Mouse (Mus musculus) stomach, postnatal 0 days (tissue): Measurements from ENCODE around the gene Rffl. TPM values are rescaled to one million over a fixed set of nuclear protein-coding genes. Genes with fewer than 3 reads are reported as not detected.

Experiments
- ATAC-seq: fragments of 200-750 bp; cut with Nextera tagmentation; 2 replicates; pipeline ENCODE4 v1.8.0; 2017; ENCODE audit not compliant: low FRiP score, low TSS enrichment
- DNase-seq: peaks from one replicate; pipeline ENCODE4 v3.0.0-alpha.2; 2016; ENCODE audit warnings: low spot score
- H3K27ac ChIP-seq: fragments of 300-500 bp; sonication (generic); replicated peaks from 2 replicates; pipeline ENCODE4 v1.5.1; 2014; ENCODE audit warnings: mild to moderate bottlenecking, control low read depth
- H3K27me3 ChIP-seq: fragments of 300-500 bp; sonication (generic); 2 replicates; pipeline ENCODE4 v1.6.1; 2014; ENCODE audit warnings: low read length; ENCODE audit not compliant: control insufficient read depth, insufficient read depth
- H3K36me3 ChIP-seq: fragments of 300-500 bp; sonication (generic); 2 replicates; pipeline ENCODE4 v1.6.1; 2014; ENCODE audit warnings: low read length, mixed read lengths; ENCODE audit not compliant: control insufficient read depth, insufficient read depth
- H3K4me1 ChIP-seq: fragments of 300-500 bp; sonication (generic); replicated peaks from 2 replicates; pipeline ENCODE4 v1.6.1; 2014; ENCODE audit warnings: antibody characterized with exemption; ENCODE audit not compliant: control insufficient read depth, insufficient read depth
- H3K4me2 ChIP-seq: fragments of 300-500 bp; sonication (generic); replicated peaks from 2 replicates; pipeline ENCODE4 v1.6.1; 2014; ENCODE audit warnings: low read depth, mild to moderate bottlenecking, control low read depth, moderate library complexity
- H3K4me3 ChIP-seq: fragments of 300-500 bp; sonication (generic); 2 replicates; pipeline ENCODE4 v1.5.1; 2014; ENCODE audit warnings: low read depth, low read length, control low read depth
- H3K9ac ChIP-seq: fragments of 300-500 bp; sonication (generic); 2 replicates; pipeline ENCODE4 v1.6.1; 2014; ENCODE audit warnings: mild to moderate bottlenecking, low read length, control low read depth, mixed read lengths
- H3K9me3 ChIP-seq: fragments of 300-500 bp; sonication (generic); 2 replicates; pipeline ENCODE4 v1.6.1; 2016; ENCODE audit warnings: low read length; ENCODE audit not compliant: control insufficient read depth
- CTCF ChIP-seq: IDR thresholded peaks from 2 replicates; pipeline ENCODE4 v1.5.1; 2016; ENCODE audit warnings: antibody characterized with exemption, low read depth, mild to moderate bottlenecking, moderate library complexity
- EP300 ChIP-seq: optimal IDR thresholded peaks from 2 replicates; pipeline ENCODE3; 2016; ENCODE audit warnings: antibody characterized with exemption
- WGBS: fragments of 180-500 bp; shearing (Covaris S2); extraction: QIAGEN DNeasy Blood & Tissue Kit; methylation state at CpG from one replicate; pipeline ENCODE4 v1.1.7; 2014; 5-methylcytosine and 5-hydroxymethylcytosine counted together
- polyA plus RNA-seq: library from polyadenylated mRNA; unstranded; fragments of >200 nt; fragmentation: Nextera tagmentation; extraction: Ambion mirVana; gene quantifications from 2 replicates; pipeline ENCODE4 v1.2.1, GENCODE M21; 2015

The Rffl gene
- polyA plus RNA-seq, 1 experiment from 2014 or later: 16.4 TPM

GRCm38 (mm10) chr11:82826818-82827217, 44.2 kb downstream of the Rffl start:
- DNase-seq: no peak
- Histone ChIP-seq H3K27ac (no peak overlapping the region), H3K9ac (no peak overlapping the region), H3K9me3 (no peaks in the 10 kb centered on the region), H3K4me1 (no peaks in the 10 kb centered on the region), H3K36me3 (no peaks in the 10 kb centered on the region), H3K4me2 (no peak overlapping the region), H3K27me3 (no peaks in the 10 kb centered on the region), H3K4me3 (no peak overlapping the region)
- TF ChIP-seq EP300 (no peak), CTCF (no peak)
- ATAC-seq: peak; percentile 65; the same call in 1 of the 2 replicates

GRCm38 (mm10) chr11:82820788-82821456, 50.1 kb downstream of the Rffl start:
- no peak overlapping the region; the same call in 1 of the 2 replicates for H3K27ac ChIP-seq
- H3K27me3 ChIP-seq: no peaks in the 10 kb centered on the region
- peak; percentile 79 for ATAC-seq
- no peak for TF ChIP-seq EP300
- TF ChIP-seq CTCF: no peak
- H3K4me1 ChIP-seq: no peaks in the 10 kb centered on the region
- H3K9ac ChIP-seq: no peak overlapping the region
- no peak overlapping the region for H3K4me2 ChIP-seq
- no peak overlapping the region for H3K4me3 ChIP-seq
- no peak for DNase-seq
- H3K36me3 ChIP-seq: no peaks in the 10 kb centered on the region; the same call in 1 of the 2 replicates
- H3K9me3 ChIP-seq: no peaks in the 10 kb centered on the region
- 69% methylated on average over 13 of the region's 13 CpGs for WGBS

GRCm38 (mm10) chr11:82819350-82819749, 51.7 kb downstream of the Rffl start:
- DNase-seq: peak; percentile 81
- 43% methylated on average over 4 of the region's 4 CpGs for WGBS
- no peak overlapping the region for H3K27ac ChIP-seq
- TF ChIP-seq CTCF (peak; percentile 89), EP300 (no peak)
- H3K4me3 ChIP-seq: no peak overlapping the region
- no peak overlapping the region for H3K9ac ChIP-seq
- no peaks in the 10 kb centered on the region for H3K4me1 ChIP-seq
- no peaks in the 10 kb centered on the region for H3K9me3 ChIP-seq
- H3K27me3 ChIP-seq: no peaks in the 10 kb centered on the region
- no peaks in the 10 kb centered on the region; the same call in 1 of the 2 replicates for H3K36me3 ChIP-seq
- no peak overlapping the region for H3K4me2 ChIP-seq
- 0 out of 2 replicates have a peak, but pooled peaks have one; percentile 34 for ATAC-seq

GRCm38 (mm10) chr11:82808485-82808884, 62.5 kb downstream of the Rffl start:
- no peak overlapping the region for H3K27ac ChIP-seq
- ATAC-seq (no peak), DNase-seq (no peak)
- no peaks in the 10 kb centered on the region for H3K4me1 ChIP-seq
- H3K4me2 ChIP-seq: no peak overlapping the region
- H3K9me3 ChIP-seq: no peaks in the 10 kb centered on the region
- 73% methylated on average over 5 of the region's 5 CpGs for WGBS
- no peak overlapping the region for H3K4me3 ChIP-seq
- no peaks in the 10 kb centered on the region for H3K27me3 ChIP-seq
- no peak for TF ChIP-seq EP300
- TF ChIP-seq CTCF: no peak
- H3K9ac ChIP-seq: no peak overlapping the region
- peaks cover 14% of the 10 kb centered on the region; the same call in 1 of the 2 replicates for H3K36me3 ChIP-seq

- Histone ChIP-seq H3K4me3 (no peak overlapping the region), H3K27ac (no peak overlapping the region), H3K27me3 (no peaks in the 10 kb centered on the region), H3K36me3 (peaks cover 20% of the 10 kb centered on the region; the same call in 1 of the 2 replicates), H3K9ac (no peak overlapping the region), H3K4me2 (no peak overlapping the region), H3K4me1 (no peaks in the 10 kb centered on the region), H3K9me3 (no peaks in the 10 kb centered on the region)
- TF ChIP-seq CTCF (no peak), EP300 (no peak)
- DNase-seq (no peak), ATAC-seq (no peak)
- 73% methylated on average over 3 of the region's 3 CpGs for WGBS
Measured at GRCm38 (mm10) chr11:82807370-82807769, 63.6 kb downstream of the Rffl start.

- no peak for ATAC-seq
- H3K9me3 ChIP-seq: no peaks in the 10 kb centered on the region
- H3K27ac ChIP-seq: no peak overlapping the region
- TF ChIP-seq CTCF: no peak
- TF ChIP-seq EP300: no peak
- peaks cover 25% of the 10 kb centered on the region; the same call in 1 of the 2 replicates for H3K36me3 ChIP-seq
- H3K9ac ChIP-seq: no peak overlapping the region
- no peaks in the 10 kb centered on the region for H3K4me1 ChIP-seq
- no peak overlapping the region for H3K4me2 ChIP-seq
- no peak for DNase-seq
- H3K4me3 ChIP-seq: no peak overlapping the region
- 55% methylated on average over 3 of the region's 3 CpGs for WGBS
- H3K27me3 ChIP-seq: no peaks in the 10 kb centered on the region
Measured at GRCm38 (mm10) chr11:82806656-82807055, 64.4 kb downstream of the Rffl start.
